Mouse (Mus musculus) left cerebral cortex, postnatal 10 days (tissue): Measurements from ENCODE around the gene Cables2. TPM values are rescaled to one million over a fixed set of nuclear protein-coding genes. Genes with fewer than 3 reads are reported as not detected.

Experiments
- DNase-seq, 2 experiments: peaks; one replicate each; pipeline ENCODE4 v3.0.0; 2021 to 2022; ENCODE audit warnings: low spot score in 2 of 2, mixed read lengths in 1 of 2; ENCODE audit errors: extremely low spot score in 1 of 2
- intact Hi-C: fragments of 180-260 bp; cut with DNase I; formaldehyde crosslinking; loops from one replicate; pipeline ENCODE4 v1.15.1; 2025
- total RNA-seq, 2 experiments: library from RNA; stranded (reverse); gene quantifications; 2 replicates each; pipeline ENCODE4 v1.2.3; 2021

Gene Cables2
- total RNA-seq, 2 experiments from 2014 or later = 37.6 TPM

- no peak for DNase-seq
- intact Hi-C loops = no loop called here
Measured at GRCm38 (mm10) chr2:180236500-180236899, 36.8 kb downstream of the Cables2 start.

GRCm38 (mm10) chr2:180235788-180236187, 37.5 kb downstream of the Cables2 start:
- intact Hi-C loops = no loop called here
- DNase-seq = no peak

- intact Hi-C loops = no loop called here
- peak in 1 of 2 experiments; percentile 77 for DNase-seq
Measured at GRCm38 (mm10) chr2:180234980-180235379, 38.3 kb downstream of the Cables2 start.

- DNase-seq = no peak
- intact Hi-C loops = no loop called here
Measured at GRCm38 (mm10) chr2:180234353-180234752, 38.9 kb downstream of the Cables2 start.

GRCm38 (mm10) chr2:180233101-180233904, 40.0 kb downstream of the Cables2 start:
- intact Hi-C loops = no loop called here
- DNase-seq = no peak

GRCm38 (mm10) chr2:180230482-180230881, 42.8 kb downstream of the Cables2 start:
- peak in 1 of 2 experiments; percentile 35 for DNase-seq
- intact Hi-C loops = no loop called here

GRCm38 (mm10) chr2:180229129-180229528, 44.2 kb downstream of the Cables2 start:
- intact Hi-C loops = no loop called here
- DNase-seq = no peak

GRCm38 (mm10) chr2:180228592-180228991, 44.7 kb downstream of the Cables2 start:
- intact Hi-C loops = no loop called here
- peak in 1 of 2 experiments; percentile 43 for DNase-seq

GRCm38 (mm10) chr2:180228060-180228458, 45.2 kb downstream of the Cables2 start:
- intact Hi-C loops = no loop called here
- no peak for DNase-seq

- intact Hi-C loops = no loop called here
- DNase-seq = peak in 1 of 2 experiments; percentile 76
Measured at GRCm38 (mm10) chr2:180227262-180228059, 45.8 kb downstream of the Cables2 start.

- intact Hi-C loops = no loop called here
- peak in 1 of 2 experiments; percentile 76 for DNase-seq
Measured at GRCm38 (mm10) chr2:180225762-180226378, 47.4 kb downstream of the Cables2 start, which contains the start of gene Lama5. TSS of gene Lama5 (minus strand) at chr2:180225859.

GRCm38 (mm10) chr2:180225044-180225761, 48.1 kb downstream of the Cables2 start:
- peak in 1 of 2 experiments; percentile 67 for DNase-seq
- intact Hi-C loops = no loop called here

GRCm38 (mm10) chr2:180224647-180225043, 48.7 kb downstream of the Cables2 start:
- intact Hi-C loops = no loop called here
- DNase-seq = no peak

- intact Hi-C loops = no loop called here
- peak in 1 of 2 experiments; percentile 64 for DNase-seq
Measured at GRCm38 (mm10) chr2:180222250-180222649, 51.0 kb downstream of the Cables2 start.

- no peak for DNase-seq
Measured at GRCm38 (mm10) chr2:180221051-180221450, 52.2 kb downstream of the Cables2 start.

GRCm38 (mm10) chr2:180220165-180220564, 53.1 kb downstream of the Cables2 start:
- no peak for DNase-seq
- intact Hi-C loops = no loop called here

More at GRCm38 (mm10) chr2:180221051-180221450, 52.2 kb downstream of the Cables2 start:
- intact Hi-C loops = no loop called here

- no peak for DNase-seq
- intact Hi-C loops = no loop called here
Measured at GRCm38 (mm10) chr2:180219145-180219943, 54.0 kb downstream of the Cables2 start.

GRCm38 (mm10) chr2:180218677-180219076, 54.6 kb downstream of the Cables2 start:
- DNase-seq = peak in 1 of 2 experiments; percentile 78
- intact Hi-C loops = no loop called here
